Mouse (Mus musculus): ENCODE measurements at regions not wholly inside any gene's neighbourhood (a gene's known extent, or its start where the extent isn't known, plus 50 kb on each side); places are given as distances from the start of the nearest gene placed in this dataset.

- no peaks in the 10 kb centered on the region for H3K4me1 ChIP-seq (ENCODE audit: insufficient read depth)
- no peaks in the 10 kb centered on the region for H3K9me3 ChIP-seq (ENCODE audit: low read length)
- H3K27me3 ChIP-seq (ENCODE audit: insufficient read depth, low read length): no peaks in the 10 kb centered on the region
- TF ChIP-seq CTCF (IDR thresholded peaks at IDR 0.05; ENCODE audit: low read depth) (no peak), EP300 (IDR thresholded peaks at IDR 0.05; ENCODE audit: low read depth) (no peak)
- no peak overlapping the region for H3K27ac ChIP-seq (ENCODE audit: low read depth)
- H3K4me2 ChIP-seq (ENCODE audit: low read depth, low read length): no peak overlapping the region
- H3K4me3 ChIP-seq (ENCODE audit: low read depth, low read length): no peak overlapping the region
- 61% methylated on average over 8 of the region's 8 CpGs for WGBS (ENCODE audit: insufficient replicate concordance)
- ATAC-seq: no peak
- H3K36me3 ChIP-seq (replicated peaks; ENCODE audit: insufficient read depth, low read length): no peaks in the 10 kb centered on the region
- H3K9ac ChIP-seq (replicated peaks): no peak overlapping the region
- DNase-seq: no peak
Measured at GRCm38 (mm10) chr7:83204701-83205100, 337.6 kb downstream of the Mex3b start.

- Histone ChIP-seq H3K9me3 (ENCODE audit: low read length) (no peaks in the 10 kb centered on the region), H3K36me3 (replicated peaks; ENCODE audit: insufficient read depth, low read length) (no peaks in the 10 kb centered on the region), H3K27me3 (ENCODE audit: insufficient read depth, low read length) (no peaks in the 10 kb centered on the region), H3K27ac (ENCODE audit: low read depth) (no peak overlapping the region), H3K4me2 (ENCODE audit: low read depth, low read length) (no peak overlapping the region), H3K4me1 (ENCODE audit: insufficient read depth) (no peaks in the 10 kb centered on the region), H3K9ac (replicated peaks) (no peak overlapping the region), H3K4me3 (ENCODE audit: low read depth, low read length) (no peak overlapping the region)
- WGBS (ENCODE audit: insufficient replicate concordance): 59% methylated on average over 2 of the region's 2 CpGs
- ATAC-seq (no peak), DNase-seq (no peak)
- TF ChIP-seq CTCF (IDR thresholded peaks at IDR 0.05; ENCODE audit: low read depth): no peak
- no peak for TF ChIP-seq EP300 (IDR thresholded peaks at IDR 0.05; ENCODE audit: low read depth)
Measured at GRCm38 (mm10) chr7:83206999-83207398, 339.9 kb downstream of the Mex3b start.

- Histone ChIP-seq H3K4me3 (ENCODE audit: low read depth, low read length) (no peak overlapping the region), H3K36me3 (replicated peaks; ENCODE audit: insufficient read depth, low read length) (no peaks in the 10 kb centered on the region), H3K9me3 (ENCODE audit: low read length) (no peaks in the 10 kb centered on the region), H3K4me2 (ENCODE audit: low read depth, low read length) (no peak overlapping the region), H3K27me3 (ENCODE audit: insufficient read depth, low read length) (no peaks in the 10 kb centered on the region), H3K4me1 (ENCODE audit: insufficient read depth) (no peaks in the 10 kb centered on the region), H3K27ac (ENCODE audit: low read depth) (no peak overlapping the region), H3K9ac (replicated peaks) (no peak overlapping the region)
- ATAC-seq (no peak), DNase-seq (no peak)
- WGBS (ENCODE audit: insufficient replicate concordance): 70% methylated on average over 6 of the region's 6 CpGs
- TF ChIP-seq CTCF (IDR thresholded peaks at IDR 0.05; ENCODE audit: low read depth) (no peak), EP300 (IDR thresholded peaks at IDR 0.05; ENCODE audit: low read depth) (no peak)
Measured at GRCm38 (mm10) chr7:83211611-83212010, 344.5 kb downstream of the Mex3b start.

- 71% methylated on average over 3 of the region's 3 CpGs for WGBS (ENCODE audit: insufficient replicate concordance)
- Histone ChIP-seq H3K36me3 (replicated peaks; ENCODE audit: insufficient read depth, low read length) (no peaks in the 10 kb centered on the region), H3K4me2 (ENCODE audit: low read depth, low read length) (no peak overlapping the region), H3K4me1 (ENCODE audit: insufficient read depth) (no peaks in the 10 kb centered on the region), H3K27me3 (ENCODE audit: insufficient read depth, low read length) (no peaks in the 10 kb centered on the region), H3K4me3 (ENCODE audit: low read depth, low read length) (no peak overlapping the region), H3K9me3 (ENCODE audit: low read length) (no peaks in the 10 kb centered on the region), H3K27ac (ENCODE audit: low read depth) (no peak overlapping the region), H3K9ac (replicated peaks) (no peak overlapping the region)
- no peak for TF ChIP-seq EP300 (IDR thresholded peaks at IDR 0.05; ENCODE audit: low read depth)
- TF ChIP-seq CTCF (IDR thresholded peaks at IDR 0.05; ENCODE audit: low read depth): no peak
- DNase-seq: no peak
- ATAC-seq: no peak
Measured at GRCm38 (mm10) chr7:83222029-83222722, 355.0 kb downstream of the Mex3b start.

- no peak for ATAC-seq
- Histone ChIP-seq H3K4me1 (ENCODE audit: insufficient read depth) (no peaks in the 10 kb centered on the region), H3K36me3 (replicated peaks; ENCODE audit: insufficient read depth, low read length) (no peaks in the 10 kb centered on the region), H3K4me3 (ENCODE audit: low read depth, low read length) (no peak overlapping the region), H3K9ac (replicated peaks) (no peak overlapping the region), H3K27me3 (ENCODE audit: insufficient read depth, low read length) (no peaks in the 10 kb centered on the region), H3K27ac (ENCODE audit: low read depth) (no peak overlapping the region), H3K4me2 (ENCODE audit: low read depth, low read length) (no peak overlapping the region), H3K9me3 (ENCODE audit: low read length) (no peaks in the 10 kb centered on the region)
- 76% methylated on average over 7 of the region's 7 CpGs for WGBS (ENCODE audit: insufficient replicate concordance)
- TF ChIP-seq CTCF (IDR thresholded peaks at IDR 0.05; ENCODE audit: low read depth) (no peak), EP300 (IDR thresholded peaks at IDR 0.05; ENCODE audit: low read depth) (no peak)
- no peak for DNase-seq
Measured at GRCm38 (mm10) chr7:83227262-83228108, 357.2 kb upstream of the Tmc3 start.

- no peak overlapping the region for H3K4me3 ChIP-seq (ENCODE audit: low read depth, low read length)
- no peak for ATAC-seq
- DNase-seq: no peak
- H3K27me3 ChIP-seq (ENCODE audit: insufficient read depth, low read length): no peaks in the 10 kb centered on the region
- H3K4me1 ChIP-seq (ENCODE audit: insufficient read depth): no peaks in the 10 kb centered on the region
- no peaks in the 10 kb centered on the region for H3K36me3 ChIP-seq (replicated peaks; ENCODE audit: insufficient read depth, low read length)
- H3K9me3 ChIP-seq (ENCODE audit: low read length): no peaks in the 10 kb centered on the region
- 57% methylated on average over 3 of the region's 3 CpGs for WGBS (ENCODE audit: insufficient replicate concordance)
- TF ChIP-seq EP300 (IDR thresholded peaks at IDR 0.05; ENCODE audit: low read depth): no peak
- no peak for TF ChIP-seq CTCF (IDR thresholded peaks at IDR 0.05; ENCODE audit: low read depth)
- H3K27ac ChIP-seq (ENCODE audit: low read depth): no peak overlapping the region
- no peak overlapping the region for H3K9ac ChIP-seq (replicated peaks)
- no peak overlapping the region for H3K4me2 ChIP-seq (ENCODE audit: low read depth, low read length)
Measured at GRCm38 (mm10) chr7:83230496-83231325, 354.0 kb upstream of the Tmc3 start.
